In genomic region chr7:45078513-45078912, GRCm38 (mm10) we compare ENCODE assay signal across 8 mouse cellular contexts.
A peak's percentile ranks its signal among the peaks of the same experiment; 100 is the strongest.
DNase-seq lines count a peak whose midpoint lies in the region; ATAC-seq lines count a peak whose summit lies in the region.

No protein-coding gene starts in this region.

- peak; percentile 79 for DNase-seq in 3T3-L1 (ENCODE audit: low read depth, low spot score)
- DNase-seq in CD4-positive helper T cell, adult 2 months (ENCODE audit: low read depth, low spot score), result peak; percentile 76
- peak; percentile 67 for DNase-seq in c-Kit-positive CD71-positive TER-119-negative erythroid progenitor cells, embryonic 14.5 days (ENCODE audit: low read depth)
- peak; percentile 89 for DNase-seq in kidney, postnatal 10 days
- DNase-seq in lung, postnatal 4 days, result peak; percentile 73 to 83
- DNase-seq in right cerebral cortex, adult 2 months (ENCODE audit: low spot score in 2 of 2), result peak; percentile 70
- peak; percentile 67 for DNase-seq in yolk sac, embryonic 10.5 days (ENCODE audit: low spot score)

- peak; percentile 42; the same call in 1 of the 2 replicates for ATAC-seq in frontal cortex, adult (ENCODE audit: low TSS enrichment)

Comparison
In these comparisons a context has a peak if more than half of its experiments do, and no peak if none do; other contexts are left out.
1. Peak in every context shown above with its lines: DNase-seq and ATAC-seq.